Mouse (Mus musculus): ENCODE data around the gene Tenm3. TPM values are rescaled to one million over a fixed set of nuclear protein-coding genes. Genes with fewer than 3 reads are reported as not detected.
A peak's percentile ranks its signal among the peaks of the same experiment; 100 is the strongest.

Tenm3 gene
- polyA plus RNA-seq, 1 experiment from 2014 or later = 33.6 TPM

GRCm38 (mm10) chr8:48756874-48757273 is 86.9 kb downstream of the Tenm3 start:
- DNase-seq (ENCODE audit: low spot score) = no peak
- Histone ChIP-seq H3K4me1 (peaks cover 14% of the 10 kb centered on the region), H3K27me3 (ENCODE audit: low read depth, poor library complexity, severe bottlenecking) (no peaks in the 10 kb centered on the region), H3K4me3 (no peak overlapping the region), H3K36me3 (no peaks in the 10 kb centered on the region; the same call in 1 of the 2 replicates), H3K9me3 (replicated peaks) (no peaks in the 10 kb centered on the region), H3K27ac (replicated peaks) (no peak overlapping the region)
- 83% methylated on average over 2 of the region's 2 CpGs for WGBS

DNA sequence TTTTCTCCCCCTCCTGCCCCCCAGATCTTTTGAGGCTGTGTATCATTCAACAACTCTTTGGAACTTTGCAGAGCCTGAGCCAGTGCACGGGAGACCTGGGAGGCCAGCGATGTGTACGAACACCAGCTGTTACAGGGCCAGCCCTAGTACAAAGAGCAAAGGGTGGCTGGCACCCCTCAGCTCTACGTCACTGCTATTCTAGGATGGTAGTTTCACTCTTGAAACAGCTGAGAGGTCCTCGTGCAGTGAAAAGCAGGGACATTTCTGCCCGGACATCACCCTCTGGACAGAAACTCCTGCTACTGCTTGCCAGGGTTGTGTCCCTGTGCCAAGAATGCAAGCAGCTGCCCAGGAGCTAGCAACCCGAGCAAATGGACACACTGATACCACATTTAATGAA is 88.3 kb downstream of the Tenm3 start:
- no peak for DNase-seq (ENCODE audit: low spot score)
- WGBS = 75% methylated on average over 7 of the region's 7 CpGs
- no peaks in the 10 kb centered on the region; the same call in 1 of the 2 replicates for H3K36me3 ChIP-seq
- H3K4me3 ChIP-seq = no peak overlapping the region
- H3K27ac ChIP-seq (replicated peaks) = 0 out of 2 replicates have a peak overlapping the region, but pooled peaks have one; percentile 29
- H3K4me1 ChIP-seq = peaks cover 14% of the 10 kb centered on the region
- no peaks in the 10 kb centered on the region for H3K9me3 ChIP-seq (replicated peaks)
- H3K27me3 ChIP-seq (ENCODE audit: low read depth, poor library complexity, severe bottlenecking) = no peaks in the 10 kb centered on the region

DNA sequence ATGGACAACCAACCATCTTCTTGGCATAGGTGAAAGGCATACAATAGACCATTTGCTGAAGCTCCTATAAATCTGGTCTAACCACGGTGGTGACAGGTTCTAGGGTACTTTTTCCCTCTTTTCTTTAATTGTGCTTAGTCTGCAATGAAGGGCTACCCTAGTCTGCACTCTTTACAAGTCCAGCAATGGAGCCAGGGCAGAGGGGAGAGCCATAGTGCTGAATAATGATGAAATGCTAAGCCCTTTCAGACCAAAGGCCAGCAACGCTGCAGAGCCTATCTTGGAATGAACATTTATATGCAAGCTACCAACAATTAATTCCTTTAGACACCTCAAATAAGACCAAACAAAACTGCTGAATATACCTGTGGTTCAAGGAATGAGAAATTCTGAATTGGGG is 88.8 kb downstream of the Tenm3 start:
- 85% methylated on average over 2 of the region's 2 CpGs for WGBS
- no peaks in the 10 kb centered on the region; the same call in 1 of the 2 replicates for H3K36me3 ChIP-seq
- H3K9me3 ChIP-seq (replicated peaks) = no peaks in the 10 kb centered on the region
- H3K27ac ChIP-seq (replicated peaks) = no peak overlapping the region
- H3K4me3 ChIP-seq = no peak overlapping the region
- DNase-seq (ENCODE audit: low spot score) = no peak
- H3K27me3 ChIP-seq (ENCODE audit: low read depth, poor library complexity, severe bottlenecking) = no peaks in the 10 kb centered on the region
- H3K4me1 ChIP-seq = peaks cover 17% of the 10 kb centered on the region

- Histone ChIP-seq H3K4me1 (peaks cover 28% of the 10 kb centered on the region), H3K9me3 (replicated peaks) (no peaks in the 10 kb centered on the region), H3K4me3 (no peak overlapping the region), H3K27ac (replicated peaks) (no peak overlapping the region), H3K27me3 (ENCODE audit: low read depth, poor library complexity, severe bottlenecking) (no peaks in the 10 kb centered on the region), H3K36me3 (no peaks in the 10 kb centered on the region; the same call in 1 of the 2 replicates)
- 66% methylated on average over 5 of the region's 5 CpGs for WGBS
- DNase-seq (ENCODE audit: low spot score) = no peak
These were observed 91.8 kb downstream of the Tenm3 start for GRCm38 (mm10) chr8:48751965-48752364.

- Histone ChIP-seq H3K36me3 (0 out of 2 replicates have a peak, but pooled peaks cover 8% of the 10 kb centered on the region), H3K9me3 (replicated peaks) (no peaks in the 10 kb centered on the region), H3K4me3 (no peak overlapping the region), H3K27me3 (ENCODE audit: low read depth, poor library complexity, severe bottlenecking) (no peaks in the 10 kb centered on the region), H3K4me1 (peaks cover 35% of the 10 kb centered on the region), H3K27ac (replicated peaks) (peak overlapping the region; percentile 63)
- 44% methylated on average over 13 of the region's 13 CpGs for WGBS
- peak; percentile 31 for DNase-seq (ENCODE audit: low spot score)
These were observed 95.2 kb downstream of the Tenm3 start for GRCm38 (mm10) chr8:48748503-48749059.

DNA sequence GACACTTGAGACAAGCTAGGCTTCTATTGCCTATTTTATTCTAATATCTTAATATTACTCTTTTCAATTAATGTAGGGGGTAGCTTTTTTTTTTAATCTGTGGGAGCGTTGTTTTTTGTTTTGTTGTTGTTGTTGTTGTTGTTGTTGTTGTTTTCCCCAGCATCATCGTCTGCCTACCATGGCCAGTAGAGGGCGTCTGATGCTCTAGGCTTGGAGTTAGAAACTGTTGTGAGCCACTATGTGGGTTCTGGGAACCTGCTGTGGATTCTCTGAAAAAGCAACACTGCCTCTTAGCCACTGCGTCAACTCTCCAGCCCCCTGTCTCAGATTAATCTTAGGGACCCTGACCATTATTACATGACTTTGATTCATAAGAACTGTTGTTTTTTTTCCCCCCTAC is 99.8 kb downstream of the Tenm3 start:
- no peaks in the 10 kb centered on the region for H3K27me3 ChIP-seq (ENCODE audit: low read depth, poor library complexity, severe bottlenecking)
- DNase-seq (ENCODE audit: low spot score) = no peak
- peaks cover 53% of the 10 kb centered on the region for H3K4me1 ChIP-seq
- H3K36me3 ChIP-seq = 0 out of 2 replicates have a peak, but pooled peaks cover 8% of the 10 kb centered on the region
- WGBS = 92% methylated on average over 4 of the region's 4 CpGs
- no peaks in the 10 kb centered on the region for H3K9me3 ChIP-seq (replicated peaks)
- no peak overlapping the region for H3K4me3 ChIP-seq
- H3K27ac ChIP-seq (replicated peaks) = no peak overlapping the region

DNA sequence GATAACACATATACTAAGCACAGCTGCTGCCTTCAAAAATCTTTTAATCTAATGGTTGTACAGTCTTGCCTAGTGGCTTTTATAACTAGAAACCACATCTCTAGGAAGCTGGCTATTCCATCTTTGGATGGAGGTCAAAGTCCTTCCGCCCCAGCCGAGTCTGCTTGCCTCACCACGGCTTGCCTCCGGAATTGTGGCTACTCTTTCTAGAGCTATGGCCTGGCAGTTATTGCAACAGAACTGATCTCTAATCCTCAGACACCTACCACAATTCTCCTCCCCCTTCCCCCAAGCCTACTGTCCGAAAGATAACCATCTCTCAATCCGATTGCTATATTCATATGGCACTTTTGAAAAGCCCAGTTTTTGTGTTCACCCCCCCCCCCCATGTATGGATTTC is 101.0 kb downstream of the Tenm3 start:
- 91% methylated on average over 6 of the region's 6 CpGs for WGBS

DNA sequence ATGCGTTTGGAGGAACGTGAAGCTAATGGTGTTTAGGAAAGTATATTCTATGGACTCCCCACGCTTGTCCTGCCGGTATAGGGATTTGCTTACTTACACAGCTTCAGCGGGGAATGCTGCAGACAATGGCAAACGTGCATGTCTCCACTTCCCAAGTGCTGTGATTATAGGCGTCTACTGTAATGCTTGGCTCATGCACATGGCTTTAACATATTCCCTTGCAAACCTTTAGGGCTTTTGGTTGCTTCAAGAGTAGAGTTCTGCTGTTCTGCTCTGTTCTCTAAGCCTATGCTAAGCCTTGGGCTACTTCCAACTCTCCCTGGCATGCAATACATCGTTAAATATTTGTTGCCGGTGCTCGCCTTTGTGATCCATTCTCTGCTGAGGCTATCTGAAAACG is 102.8 kb downstream of the Tenm3 start:
- 81% methylated on average over 11 of the region's 11 CpGs for WGBS
- Histone ChIP-seq H3K27ac (replicated peaks) (no peak overlapping the region), H3K4me1 (peaks cover 45% of the 10 kb centered on the region), H3K9me3 (replicated peaks) (no peaks in the 10 kb centered on the region), H3K36me3 (0 out of 2 replicates have a peak, but pooled peaks cover 8% of the 10 kb centered on the region), H3K4me3 (no peak overlapping the region), H3K27me3 (ENCODE audit: low read depth, poor library complexity, severe bottlenecking) (no peaks in the 10 kb centered on the region)
- DNase-seq (ENCODE audit: low spot score) = no peak

More for the DNA sequence above, 101.0 kb downstream of the Tenm3 start:
- 0 out of 2 replicates have a peak, but pooled peaks cover 8% of the 10 kb centered on the region for H3K36me3 ChIP-seq
- H3K9me3 ChIP-seq (replicated peaks) = no peaks in the 10 kb centered on the region
- peaks cover 48% of the 10 kb centered on the region for H3K4me1 ChIP-seq
- DNase-seq (ENCODE audit: low spot score) = no peak
- H3K27ac ChIP-seq (replicated peaks) = no peak overlapping the region
- no peaks in the 10 kb centered on the region for H3K27me3 ChIP-seq (ENCODE audit: low read depth, poor library complexity, severe bottlenecking)
- H3K4me3 ChIP-seq = no peak overlapping the region

DNA sequence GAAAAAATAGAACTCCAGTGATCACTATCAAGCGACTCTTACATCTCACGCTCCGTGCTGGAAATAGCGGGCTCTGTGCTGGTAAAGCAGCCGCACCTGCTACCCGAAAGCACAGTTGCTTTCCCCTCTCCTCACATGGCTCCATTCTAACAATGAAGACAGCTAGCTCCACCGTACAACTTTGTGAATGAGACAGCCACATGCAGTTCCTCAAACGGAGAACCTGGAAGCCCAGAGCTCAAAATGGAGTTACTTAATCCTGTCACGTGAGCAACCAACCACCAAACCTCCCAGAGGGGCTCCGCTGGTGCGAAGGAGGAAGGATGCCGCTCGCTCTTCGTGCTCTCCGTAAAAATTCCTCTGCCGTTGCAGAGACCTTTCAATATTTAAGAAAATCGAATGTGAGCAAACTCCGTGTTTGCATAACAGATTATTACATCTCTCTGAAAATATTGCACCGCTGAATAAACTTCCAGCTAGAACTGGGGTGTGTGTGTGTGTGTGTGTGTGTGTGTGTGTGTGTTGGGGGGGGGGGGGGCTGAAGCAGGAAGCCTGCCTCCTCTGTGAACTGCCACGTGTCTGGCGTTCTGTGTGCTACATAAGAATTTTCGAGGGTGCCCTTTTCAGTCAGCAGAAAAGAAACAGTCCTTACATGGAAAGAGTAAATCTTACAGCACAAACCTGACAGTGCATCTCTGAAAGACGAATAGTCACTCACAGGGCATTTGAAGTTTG is 103.4 kb downstream of the Tenm3 start:
- DNase-seq (ENCODE audit: low spot score) = no peak
- H3K4me3 ChIP-seq = peak overlapping the region; percentile 7; the same call in 1 of the 2 replicates

DNA sequence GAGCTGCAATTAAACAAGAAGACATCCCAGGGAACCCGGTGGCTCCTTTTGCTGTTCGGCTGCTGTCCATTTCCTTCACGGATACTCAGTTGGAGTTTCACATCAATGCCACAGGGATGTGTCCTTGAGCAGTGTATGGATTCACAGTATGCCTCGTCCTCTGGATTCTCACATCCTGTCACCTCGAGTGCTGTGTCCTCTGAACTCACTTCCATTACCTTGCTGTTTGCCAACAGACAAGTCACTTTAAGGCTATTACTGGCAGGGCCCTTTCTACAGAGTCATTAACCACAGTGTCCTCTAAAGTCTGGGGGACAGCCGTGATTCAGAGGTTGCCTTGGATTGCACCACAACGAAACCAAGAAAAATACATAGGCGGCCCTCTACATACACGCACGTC is 110.0 kb downstream of the Tenm3 start:
- H3K27me3 ChIP-seq (ENCODE audit: low read depth, poor library complexity, severe bottlenecking) = no peaks in the 10 kb centered on the region
- H3K27ac ChIP-seq (replicated peaks) = no peak overlapping the region
- H3K36me3 ChIP-seq = no peaks in the 10 kb centered on the region
- WGBS = 85% methylated on average over 10 of the region's 10 CpGs
- no peak overlapping the region for H3K4me3 ChIP-seq
- DNase-seq (ENCODE audit: low spot score) = no peak
- no peaks in the 10 kb centered on the region for H3K9me3 ChIP-seq (replicated peaks)
- H3K4me1 ChIP-seq = peaks cover 30% of the 10 kb centered on the region

More for the DNA sequence above, 103.4 kb downstream of the Tenm3 start:
- no peaks in the 10 kb centered on the region for H3K27me3 ChIP-seq (ENCODE audit: low read depth, poor library complexity, severe bottlenecking)
- H3K4me1 ChIP-seq = peaks cover 38% of the 10 kb centered on the region
- H3K36me3 ChIP-seq = 0 out of 2 replicates have a peak, but pooled peaks cover 8% of the 10 kb centered on the region
- 72% methylated on average over 23 of the region's 23 CpGs for WGBS
- H3K9me3 ChIP-seq (replicated peaks) = no peaks in the 10 kb centered on the region
- peak overlapping the region; percentile 67 for H3K27ac ChIP-seq (replicated peaks)

DNA sequence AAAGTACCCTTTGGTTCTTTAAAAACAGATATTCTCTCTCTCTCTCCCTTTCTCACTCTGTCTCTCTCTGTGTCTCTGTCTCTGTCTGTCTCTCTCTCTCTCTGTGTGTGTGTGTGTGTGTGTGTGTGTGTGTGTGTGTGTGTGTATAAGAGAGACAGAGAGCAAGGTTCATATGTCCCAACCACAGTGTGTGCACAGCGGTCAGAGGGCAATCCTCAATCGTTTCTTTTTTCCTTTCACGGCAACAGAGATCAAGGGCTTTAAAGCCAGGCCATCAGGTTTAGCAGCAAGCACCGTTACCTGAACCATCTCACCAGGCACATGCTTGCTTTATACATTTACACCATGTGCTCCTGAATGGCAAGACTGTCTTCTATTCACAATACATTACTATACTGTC is 110.7 kb downstream of the Tenm3 start:
- Histone ChIP-seq H3K4me1 (peaks cover 28% of the 10 kb centered on the region), H3K9me3 (replicated peaks) (no peaks in the 10 kb centered on the region), H3K27me3 (ENCODE audit: low read depth, poor library complexity, severe bottlenecking) (no peaks in the 10 kb centered on the region), H3K4me3 (no peak overlapping the region), H3K27ac (replicated peaks) (no peak overlapping the region), H3K36me3 (no peaks in the 10 kb centered on the region)
- WGBS = 86% methylated on average over 4 of the region's 4 CpGs
- DNase-seq (ENCODE audit: low spot score) = no peak

- H3K4me1 ChIP-seq = peaks cover 28% of the 10 kb centered on the region
- no peak overlapping the region for H3K27ac ChIP-seq (replicated peaks)
- WGBS = 78% methylated on average over 6 of the region's 6 CpGs
- H3K9me3 ChIP-seq (replicated peaks) = no peaks in the 10 kb centered on the region
- H3K4me3 ChIP-seq = no peak overlapping the region
- DNase-seq (ENCODE audit: low spot score) = no peak
- no peaks in the 10 kb centered on the region for H3K36me3 ChIP-seq
- H3K27me3 ChIP-seq (ENCODE audit: low read depth, poor library complexity, severe bottlenecking) = no peaks in the 10 kb centered on the region
These were observed 113.0 kb downstream of the Tenm3 start for GRCm38 (mm10) chr8:48730701-48731100.

All from midbrain, embryonic 10.5 days (tissue).